Mouse (Mus musculus) hindbrain, embryonic 12.5 days (tissue): ENCODE results near the gene Pygm. TPM values are rescaled to one million over a fixed set of nuclear protein-coding genes. Genes with fewer than 3 reads are reported as not detected.

Experiments used
- ATAC-seq: fragments of 200-750 bp; cut with Nextera tagmentation; 2 replicates; pipeline ENCODE4 v1.8.0; 2017; ENCODE audit warnings: moderate TSS enrichment; ENCODE audit not compliant: low FRiP score
- H3K27ac ChIP-seq: fragments of 300-500 bp; sonication (generic); 2 replicates; pipeline ENCODE4 v1.5.1; 2016; ENCODE audit warnings: mild to moderate bottlenecking
- H3K27me3 ChIP-seq: fragments of 300-500 bp; sonication (generic); 2 replicates; pipeline ENCODE4 v1.6.1; 2016; ENCODE audit warnings: mild to moderate bottlenecking
- H3K36me3 ChIP-seq: fragments of 300-500 bp; sonication (generic); 2 replicates; pipeline ENCODE4 v1.6.1; 2016; ENCODE audit warnings: mild to moderate bottlenecking
- H3K4me1 ChIP-seq: fragments of 300-500 bp; sonication (generic); 2 replicates; pipeline ENCODE4 v1.6.1; 2016
- H3K4me2 ChIP-seq: fragments of 300-500 bp; sonication (generic); replicated peaks from 2 replicates; pipeline ENCODE4 v1.6.1; 2016; ENCODE audit warnings: mild to moderate bottlenecking
- H3K4me3 ChIP-seq: fragments of 300-500 bp; sonication (generic); 2 replicates; pipeline ENCODE4 v1.5.1; 2016; ENCODE audit warnings: mild to moderate bottlenecking
- H3K9ac ChIP-seq: fragments of 300-500 bp; sonication (generic); 2 replicates; pipeline ENCODE4 v1.6.1; 2016; ENCODE audit warnings: mild to moderate bottlenecking, moderate library complexity
- H3K9me3 ChIP-seq: fragments of 300-500 bp; sonication (generic); replicated peaks from 2 replicates; pipeline ENCODE4 v1.6.1; 2016; ENCODE audit warnings: mild to moderate bottlenecking
- WGBS: fragments of 180-500 bp; shearing (Covaris S2); methylation state at CpG from one replicate; pipeline ENCODE4 v1.1.7; 2016; 5-methylcytosine and 5-hydroxymethylcytosine counted together
- polyA plus RNA-seq: library from polyadenylated mRNA; unstranded; fragments of >200 nt; fragmentation: Nextera tagmentation; extraction: Ambion mirVana; gene quantifications from 2 replicates; pipeline ENCODE4 v1.2.1, GENCODE M21; 2016

Pygm gene
- polyA plus RNA-seq, 1 experiment from 2014 or later = 1.8 TPM

DNA sequence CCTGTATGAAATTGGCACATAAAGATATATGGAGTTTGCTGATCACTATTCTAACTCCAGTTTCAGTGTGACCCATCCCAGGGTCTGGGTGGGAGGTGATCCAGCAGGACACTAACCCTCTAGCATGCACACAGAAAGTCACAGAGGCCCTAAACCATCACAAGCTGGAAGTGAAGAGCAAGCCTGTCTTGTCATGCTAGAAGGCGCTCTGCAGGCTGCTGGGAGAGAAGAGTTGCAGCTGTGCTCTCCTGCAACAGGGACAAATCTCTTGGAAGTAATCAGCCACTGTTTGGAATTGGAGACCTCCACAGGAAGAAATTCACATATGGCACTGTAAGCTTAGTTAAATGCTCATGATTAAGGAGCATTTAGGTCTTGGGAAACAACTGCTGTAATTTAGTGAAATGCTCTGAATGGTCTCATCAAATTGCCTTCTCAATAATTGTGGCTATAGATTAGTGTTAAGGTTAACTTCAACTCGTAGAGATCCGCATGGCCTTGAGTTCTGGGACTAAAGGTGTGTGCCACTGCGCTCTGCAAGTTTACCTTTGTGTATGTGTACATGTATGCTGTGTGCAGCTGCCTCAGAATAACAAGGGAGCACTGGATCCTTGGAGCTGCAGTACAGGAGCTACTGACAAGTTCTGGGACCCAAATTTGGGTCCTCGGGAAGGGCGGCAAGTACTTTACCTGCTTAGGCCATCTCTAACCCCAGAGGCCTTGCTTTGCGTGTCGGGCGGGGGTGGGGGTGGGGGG lies 3.6 kb upstream of the Pygm start:
- no peak for ATAC-seq
- no peak overlapping the region for H3K4me3 ChIP-seq
- WGBS = 91% methylated on average over 9 of the region's 9 CpGs

DNA sequence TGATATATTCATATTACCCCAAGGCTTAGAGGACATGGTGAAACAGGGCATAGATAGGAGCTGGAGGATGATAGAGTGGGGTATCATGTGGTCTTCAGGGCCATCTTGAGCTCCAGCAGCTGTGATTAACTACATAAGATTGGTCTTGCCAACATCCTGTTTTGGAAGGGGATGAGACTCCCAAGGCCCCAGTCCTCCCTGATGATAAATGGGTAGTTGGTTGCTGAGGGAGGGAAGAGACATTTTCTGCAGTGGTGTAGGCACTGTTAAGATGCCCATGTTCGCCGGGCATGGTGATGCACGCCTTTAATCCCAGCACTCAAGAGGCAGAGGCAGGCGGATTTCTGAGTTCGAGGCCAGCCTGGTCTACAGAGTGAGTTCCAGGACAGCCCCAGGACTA lies 3.0 kb upstream of the Pygm start:
- Histone ChIP-seq H3K9me3 (no peaks in the 10 kb centered on the region), H3K4me1 (peaks cover 21% of the 10 kb centered on the region), H3K27me3 (no peaks in the 10 kb centered on the region), H3K36me3 (peaks cover 34% of the 10 kb centered on the region), H3K27ac (no peak overlapping the region), H3K4me2 (no peak overlapping the region), H3K4me3 (no peak overlapping the region), H3K9ac (no peak overlapping the region)
- WGBS = 99% methylated on average over 5 of the region's 5 CpGs
- ATAC-seq = no peak

More for the DNA sequence above, 3.6 kb upstream of the Pygm start:
- Histone ChIP-seq H3K4me2 (no peak overlapping the region), H3K27ac (no peak overlapping the region), H3K27me3 (no peaks in the 10 kb centered on the region), H3K9me3 (no peaks in the 10 kb centered on the region), H3K36me3 (peaks cover 40% of the 10 kb centered on the region), H3K4me1 (peaks cover 21% of the 10 kb centered on the region), H3K9ac (no peak overlapping the region)

DNA sequence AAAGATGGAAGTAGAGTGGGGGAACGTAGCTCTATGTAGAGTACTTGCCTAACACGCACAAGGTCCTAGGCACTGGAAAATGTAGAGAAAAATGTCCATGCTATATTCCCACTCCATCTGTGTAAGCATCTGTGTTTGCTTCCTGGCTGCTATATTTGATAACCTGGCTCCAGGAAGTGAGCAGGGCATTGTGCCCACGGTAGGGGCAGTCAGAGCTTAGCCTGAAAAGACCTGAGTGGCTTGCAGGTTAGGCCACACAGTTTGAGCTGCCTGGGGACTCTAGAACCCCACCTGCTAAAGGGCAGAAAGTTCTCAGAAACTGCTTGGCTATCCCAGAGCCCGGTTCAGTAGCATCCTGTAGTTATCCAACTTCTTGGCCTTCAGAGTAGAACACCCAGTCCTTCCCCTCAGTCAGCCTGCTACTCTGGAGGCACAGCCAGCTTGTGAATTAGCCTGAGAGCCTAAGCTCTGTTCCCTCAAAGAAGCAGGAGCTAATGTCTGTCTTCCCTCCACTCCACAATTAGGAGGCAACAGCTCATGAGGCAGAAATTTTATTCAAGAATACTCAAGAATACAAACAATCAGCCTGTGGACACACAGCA lies 1.8 kb upstream of the Pygm start:
- H3K27ac ChIP-seq = no peak overlapping the region
- H3K36me3 ChIP-seq = peaks cover 22% of the 10 kb centered on the region
- no peaks in the 10 kb centered on the region for H3K9me3 ChIP-seq
- no peak overlapping the region for H3K9ac ChIP-seq
- 84% methylated on average over 4 of the region's 4 CpGs for WGBS
- H3K4me3 ChIP-seq = no peak overlapping the region
- peaks cover 19% of the 10 kb centered on the region for H3K4me1 ChIP-seq
- no peak overlapping the region for H3K4me2 ChIP-seq
- ATAC-seq = no peak
- H3K27me3 ChIP-seq = no peaks in the 10 kb centered on the region

DNA sequence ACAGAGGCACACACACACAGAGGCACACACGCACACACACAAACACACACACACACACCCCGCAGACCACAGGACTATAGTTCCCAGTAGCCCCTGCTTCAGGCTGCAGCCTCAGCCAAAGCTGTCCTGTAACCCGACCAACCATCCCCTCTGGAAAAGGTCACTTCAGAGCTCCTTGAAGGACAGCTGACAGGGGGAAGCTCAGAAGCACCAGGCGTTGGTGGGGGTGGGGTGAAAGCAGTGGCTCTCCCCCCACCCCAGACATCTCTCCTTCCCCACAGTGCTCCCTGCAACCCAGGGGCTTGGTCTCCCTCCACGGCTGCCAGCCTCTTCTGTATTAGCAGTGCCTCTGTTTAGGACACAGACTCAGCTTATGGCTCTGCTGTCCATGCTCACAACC lies 729 bp upstream of the Pygm start:
- 0 out of 2 replicates have a peak overlapping the region, but pooled peaks have one; percentile 8 for H3K9ac ChIP-seq

DNA sequence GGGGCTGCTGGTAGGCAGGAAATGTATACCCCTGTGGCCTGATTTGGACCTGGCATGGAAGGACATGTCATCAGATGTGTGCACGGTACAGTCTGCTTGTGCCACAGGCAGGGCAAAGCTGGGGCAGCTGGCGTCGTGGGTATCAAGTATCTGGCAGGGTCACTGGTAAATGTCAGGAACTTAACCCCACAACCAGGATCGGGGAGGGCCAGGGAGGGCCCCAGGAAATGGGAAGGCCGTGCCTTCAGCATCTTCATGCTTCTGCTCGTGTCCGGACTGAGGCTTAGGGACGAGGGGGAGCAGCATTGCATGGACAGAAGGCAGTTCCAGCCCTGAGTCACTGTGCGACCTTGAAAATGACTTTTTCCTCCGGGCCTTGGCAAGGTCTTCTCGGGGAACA lies 755 bp downstream of the Pygm start:
- 78% methylated on average over 11 of the region's 11 CpGs for WGBS
- no peak for ATAC-seq
- H3K27ac ChIP-seq = no peak overlapping the region
- H3K4me1 ChIP-seq = peaks cover 22% of the 10 kb centered on the region
- H3K4me3 ChIP-seq = no peak overlapping the region
- H3K4me2 ChIP-seq = no peak overlapping the region
- H3K9ac ChIP-seq = no peak overlapping the region
- no peaks in the 10 kb centered on the region for H3K9me3 ChIP-seq
- H3K36me3 ChIP-seq = no peaks in the 10 kb centered on the region
- H3K27me3 ChIP-seq = peaks cover 12% of the 10 kb centered on the region; the same call in 1 of the 2 replicates

More for the DNA sequence above, 729 bp upstream of the Pygm start:
- H3K4me1 ChIP-seq = peaks cover 15% of the 10 kb centered on the region
- H3K27me3 ChIP-seq = 0 out of 2 replicates have a peak, but pooled peaks cover 4% of the 10 kb centered on the region
- H3K36me3 ChIP-seq = peaks cover 11% of the 10 kb centered on the region
- ATAC-seq = no peak
- no peak overlapping the region for H3K4me2 ChIP-seq
- no peaks in the 10 kb centered on the region for H3K9me3 ChIP-seq
- peak overlapping the region; percentile 35; the same call in 1 of the 2 replicates for H3K27ac ChIP-seq
- H3K4me3 ChIP-seq = no peak overlapping the region
- 43% methylated on average over 5 of the region's 5 CpGs for WGBS

DNA sequence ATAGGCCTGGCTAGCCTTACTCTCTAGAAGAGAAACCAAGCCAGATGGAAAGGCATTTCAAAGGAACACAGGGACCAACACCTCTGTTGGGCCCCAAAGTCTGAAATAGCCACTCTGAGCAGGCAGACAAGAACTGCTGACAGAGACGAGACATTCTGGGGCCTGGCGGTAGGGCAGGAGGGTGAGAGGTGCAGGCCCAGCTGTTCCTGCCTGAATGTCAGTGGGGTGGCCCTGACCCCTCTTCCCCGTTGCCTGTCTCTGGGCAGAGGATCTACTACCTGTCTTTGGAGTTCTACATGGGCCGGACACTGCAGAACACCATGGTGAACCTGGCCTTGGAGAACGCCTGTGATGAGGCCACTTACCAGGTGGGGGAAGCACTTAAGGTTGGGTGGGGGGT lies 1.2 kb downstream of the Pygm start:
- H3K4me1 ChIP-seq = peaks cover 22% of the 10 kb centered on the region

DNA sequence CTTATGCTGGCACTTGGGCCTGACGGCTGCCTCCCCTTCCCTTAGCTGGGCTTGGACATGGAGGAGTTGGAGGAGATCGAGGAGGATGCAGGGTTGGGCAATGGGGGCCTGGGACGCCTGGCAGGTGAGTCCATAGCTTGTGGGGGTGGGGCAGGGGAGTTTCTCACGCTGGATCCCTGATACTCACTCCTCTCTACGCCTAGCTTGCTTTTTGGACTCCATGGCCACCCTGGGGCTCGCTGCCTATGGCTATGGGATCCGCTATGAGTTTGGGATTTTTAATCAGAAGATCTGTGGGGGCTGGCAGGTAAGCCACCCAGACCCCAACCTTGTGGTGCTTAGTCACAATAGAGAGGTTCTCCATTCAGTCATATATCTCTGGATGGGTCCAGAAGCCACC lies 1.6 kb downstream of the Pygm start:
- Histone ChIP-seq H3K9ac (no peak overlapping the region), H3K27me3 (peaks cover 12% of the 10 kb centered on the region; the same call in 1 of the 2 replicates)

More for the DNA sequence above, 1.2 kb downstream of the Pygm start:
- Histone ChIP-seq H3K27ac (no peak overlapping the region), H3K4me3 (no peak overlapping the region), H3K9ac (no peak overlapping the region), H3K27me3 (peaks cover 12% of the 10 kb centered on the region; the same call in 1 of the 2 replicates), H3K9me3 (no peaks in the 10 kb centered on the region), H3K36me3 (no peaks in the 10 kb centered on the region), H3K4me2 (no peak overlapping the region)
- WGBS = 80% methylated on average over 5 of the region's 5 CpGs
- no peak for ATAC-seq

DNA sequence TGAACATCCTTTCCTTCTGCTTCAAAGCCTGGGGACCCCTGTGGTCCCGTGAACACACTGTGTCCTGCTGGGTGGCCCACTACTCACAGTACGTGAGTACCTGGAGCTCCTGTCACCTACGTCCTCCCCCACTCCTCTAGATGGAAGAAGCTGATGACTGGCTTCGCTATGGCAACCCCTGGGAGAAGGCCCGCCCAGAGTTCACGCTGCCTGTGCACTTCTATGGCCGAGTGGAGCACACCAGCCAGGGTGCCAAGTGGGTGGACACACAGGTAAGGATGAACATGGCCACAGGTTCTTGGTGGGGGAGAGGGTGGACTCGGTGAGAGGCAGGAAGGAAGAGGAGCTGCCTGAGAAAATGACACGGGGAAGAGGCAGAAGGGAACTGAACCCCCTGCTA lies 2.0 kb downstream of the Pygm start:
- peaks cover 12% of the 10 kb centered on the region; the same call in 1 of the 2 replicates for H3K27me3 ChIP-seq
- WGBS = 60% methylated on average over 9 of the region's 9 CpGs
- H3K27ac ChIP-seq = no peak overlapping the region
- no peak for ATAC-seq
- H3K36me3 ChIP-seq = no peaks in the 10 kb centered on the region
- H3K4me1 ChIP-seq = peaks cover 22% of the 10 kb centered on the region
- no peak overlapping the region for H3K9ac ChIP-seq
- H3K4me3 ChIP-seq = no peak overlapping the region
- H3K4me2 ChIP-seq = no peak overlapping the region
- no peaks in the 10 kb centered on the region for H3K9me3 ChIP-seq

More for the DNA sequence above, 1.6 kb downstream of the Pygm start:
- no peak overlapping the region for H3K4me3 ChIP-seq
- no peaks in the 10 kb centered on the region for H3K9me3 ChIP-seq
- ATAC-seq = no peak
- 84% methylated on average over 7 of the region's 7 CpGs for WGBS
- peaks cover 22% of the 10 kb centered on the region for H3K4me1 ChIP-seq
- H3K27ac ChIP-seq = no peak overlapping the region
- no peak overlapping the region for H3K4me2 ChIP-seq
- no peaks in the 10 kb centered on the region for H3K36me3 ChIP-seq

DNA sequence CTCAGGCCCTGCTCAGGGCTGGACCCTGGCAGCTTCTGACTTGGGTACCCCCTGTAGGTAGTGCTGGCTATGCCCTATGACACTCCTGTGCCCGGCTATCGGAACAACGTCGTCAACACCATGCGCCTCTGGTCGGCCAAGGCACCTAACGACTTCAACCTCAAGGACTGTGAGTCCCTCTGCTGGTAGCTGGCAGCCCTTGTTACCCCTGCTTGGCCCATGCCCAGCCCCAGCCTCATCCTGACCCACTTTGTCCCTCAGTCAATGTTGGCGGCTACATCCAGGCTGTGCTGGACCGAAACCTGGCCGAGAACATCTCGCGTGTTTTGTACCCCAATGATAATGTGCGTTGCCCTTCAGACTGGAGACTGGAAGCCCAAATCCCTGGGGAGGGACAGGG lies 3.8 kb downstream of the Pygm start:
- Histone ChIP-seq H3K4me3 (no peak overlapping the region), H3K9me3 (no peaks in the 10 kb centered on the region), H3K4me1 (peaks cover 22% of the 10 kb centered on the region), H3K9ac (no peak overlapping the region), H3K27me3 (peaks cover 12% of the 10 kb centered on the region; the same call in 1 of the 2 replicates), H3K36me3 (no peaks in the 10 kb centered on the region), H3K27ac (no peak overlapping the region), H3K4me2 (no peak overlapping the region)
- no peak for ATAC-seq
- 87% methylated on average over 13 of the region's 13 CpGs for WGBS

DNA sequence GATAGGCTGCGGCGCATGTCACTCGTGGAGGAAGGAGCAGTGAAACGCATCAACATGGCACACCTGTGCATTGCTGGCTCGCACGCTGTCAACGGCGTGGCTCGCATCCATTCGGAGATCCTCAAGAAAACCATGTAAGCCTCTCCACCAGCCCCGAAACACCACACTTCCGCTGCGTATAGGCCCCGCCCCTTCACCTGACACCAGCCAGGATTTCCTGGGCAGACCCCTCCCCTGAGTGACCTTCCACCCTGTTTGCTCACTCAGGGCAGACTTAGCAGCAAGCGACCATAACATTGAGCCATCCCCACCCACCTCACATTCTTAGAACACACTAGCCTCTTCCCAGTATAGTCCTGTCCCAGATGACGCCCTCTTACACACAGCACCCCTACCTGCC lies 5.6 kb downstream of the Pygm start:
- Histone ChIP-seq H3K4me1 (peaks cover 11% of the 10 kb centered on the region), H3K4me3 (peak overlapping the region; percentile 20), H3K9me3 (no peaks in the 10 kb centered on the region), H3K36me3 (no peaks in the 10 kb centered on the region), H3K9ac (no peak overlapping the region), H3K27ac (no peak overlapping the region), H3K27me3 (peaks cover 12% of the 10 kb centered on the region; the same call in 1 of the 2 replicates), H3K4me2 (peak overlapping the region; percentile 50)
- 6% methylated on average over 16 of the region's 16 CpGs for WGBS
- no peak for ATAC-seq

DNA sequence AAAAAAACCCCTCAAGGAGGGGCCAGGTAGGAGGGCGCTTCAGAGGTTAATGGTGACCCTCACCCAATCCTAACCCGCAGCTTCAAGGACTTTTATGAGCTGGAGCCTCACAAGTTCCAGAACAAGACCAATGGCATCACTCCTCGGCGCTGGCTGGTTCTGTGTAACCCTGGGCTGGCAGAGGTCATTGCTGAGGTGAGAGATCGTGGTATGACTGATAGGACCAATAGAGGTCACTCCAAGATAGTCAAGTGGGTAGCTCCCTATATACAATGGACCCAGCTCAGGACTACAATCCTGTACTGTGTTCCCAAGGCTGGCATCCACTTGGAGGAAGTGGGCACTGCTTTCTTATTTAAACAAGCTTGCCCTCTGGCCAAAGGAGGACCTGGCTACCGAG lies 6.1 kb downstream of the Pygm start:
- H3K4me1 ChIP-seq = peaks cover 7% of the 10 kb centered on the region
- no peak overlapping the region for H3K4me2 ChIP-seq
- H3K4me3 ChIP-seq = no peak overlapping the region
- no peaks in the 10 kb centered on the region for H3K9me3 ChIP-seq
- 54% methylated on average over 6 of the region's 6 CpGs for WGBS
- H3K36me3 ChIP-seq = no peaks in the 10 kb centered on the region
- no peak overlapping the region for H3K9ac ChIP-seq
- no peak overlapping the region for H3K27ac ChIP-seq
- no peak for ATAC-seq
- peaks cover 12% of the 10 kb centered on the region; the same call in 1 of the 2 replicates for H3K27me3 ChIP-seq

DNA sequence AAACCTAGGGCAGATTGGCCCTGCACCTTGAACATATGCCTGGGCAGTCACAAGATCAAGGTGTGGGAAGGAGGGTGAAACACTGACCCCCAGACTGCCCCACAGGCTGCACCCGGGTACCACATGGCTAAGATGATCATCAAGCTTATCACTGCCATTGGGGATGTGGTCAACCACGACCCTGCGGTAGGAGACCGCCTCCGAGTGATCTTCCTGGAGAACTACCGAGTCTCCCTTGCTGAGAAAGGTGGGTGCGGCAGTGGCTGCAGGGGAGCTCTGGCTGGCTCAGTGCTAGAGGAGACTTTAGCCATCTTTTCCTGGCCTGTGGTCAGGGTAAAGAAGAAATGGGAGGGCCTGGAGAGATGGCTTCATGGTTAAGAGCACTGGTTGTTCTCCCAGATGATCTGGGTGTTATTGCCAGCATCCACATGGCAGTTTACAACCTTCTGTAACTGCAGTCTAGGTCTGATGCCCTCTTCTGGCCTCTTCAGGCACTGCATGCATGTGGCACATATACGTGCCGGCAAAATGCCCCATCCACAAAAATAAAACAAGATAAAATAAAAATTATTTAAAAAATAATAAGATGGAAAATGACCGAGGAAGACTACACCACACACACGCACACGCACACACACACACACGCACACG lies 8.7 kb downstream of the Pygm start:
- no peak for ATAC-seq
- Histone ChIP-seq H3K27ac (no peak overlapping the region), H3K9me3 (no peaks in the 10 kb centered on the region), H3K4me3 (no peak overlapping the region), H3K9ac (no peak overlapping the region), H3K4me1 (peaks cover 7% of the 10 kb centered on the region), H3K36me3 (no peaks in the 10 kb centered on the region), H3K4me2 (no peak overlapping the region), H3K27me3 (peaks cover 15% of the 10 kb centered on the region)
- whole genome bisulfite sequencing = 95% methylated on average over 14 of the region's 14 CpGs
